Mouse (Mus musculus) heart, embryonic 14.5 days (tissue): ENCODE data around the gene Unc5cl. TPM values are rescaled to one million over a fixed set of nuclear protein-coding genes. Genes with fewer than 3 reads are reported as not detected.

Experiments used
- ATAC-seq: fragments of 200-750 bp; cut with Nextera tagmentation; 2 replicates; pipeline ENCODE4 v1.8.0; 2017; ENCODE audit warnings: low read depth, moderate TSS enrichment; ENCODE audit not compliant: insufficient number of reproducible peaks, insufficient read depth, low FRiP score
- H3K27ac ChIP-seq, 2 experiments: fragments of 200-500 bp in 1 of 2; fragments of 300-500 bp in 1 of 2; sonication (generic) in 1 of 2; replicated peaks in 1 of 2; 2 replicates each; pipeline ENCODE4 v1.5.1; 2012 to 2014; ENCODE audit warnings: low read depth in 2 of 2, low read length in 2 of 2, control low read depth in 1 of 2, mild to moderate bottlenecking in 1 of 2, mixed read lengths in 1 of 2; ENCODE audit not compliant: control insufficient read depth in 1 of 2, insufficient read depth in 1 of 2
- H3K27me3 ChIP-seq: fragments of 300-500 bp; sonication (generic); 2 replicates; pipeline ENCODE4 v1.6.1; 2014; ENCODE audit warnings: mild to moderate bottlenecking, low read length, control low read depth; ENCODE audit not compliant: control insufficient read depth, insufficient read depth
- H3K36me3 ChIP-seq: fragments of 300-500 bp; sonication (generic); 2 replicates; pipeline ENCODE4 v1.6.1; 2014; ENCODE audit warnings: mild to moderate bottlenecking, control low read depth, low read length, mixed read lengths; ENCODE audit not compliant: control insufficient read depth, insufficient read depth
- H3K4me1 ChIP-seq, 2 experiments: fragments of 200-500 bp in 1 of 2; fragments of 300-500 bp in 1 of 2; sonication (generic) in 1 of 2; 2 replicates each; pipeline ENCODE4 v1.6.1; 2012 to 2014; ENCODE audit warnings: low read length in 2 of 2, control low read depth in 1 of 2, mixed read lengths in 1 of 2; ENCODE audit not compliant: control insufficient read depth in 2 of 2, insufficient read depth in 2 of 2
- H3K4me2 ChIP-seq: fragments of 300-500 bp; sonication (generic); 2 replicates; pipeline ENCODE4 v1.6.1; 2014; ENCODE audit warnings: mild to moderate bottlenecking, low read length
- H3K4me3 ChIP-seq, 2 experiments: fragments of 200-500 bp in 1 of 2; fragments of 300-500 bp in 1 of 2; sonication (generic) in 1 of 2; 2 replicates each; pipeline ENCODE4 v1.5.1; 2012 to 2014; ENCODE audit warnings: low read length in 2 of 2, mild to moderate bottlenecking in 2 of 2, control low read depth in 1 of 2, low read depth in 1 of 2, moderate library complexity in 1 of 2; ENCODE audit not compliant: control insufficient read depth in 1 of 2, insufficient read depth in 1 of 2
- H3K9ac ChIP-seq: fragments of 300-500 bp; sonication (generic); 2 replicates; pipeline ENCODE4 v1.6.1; 2014; ENCODE audit warnings: mild to moderate bottlenecking, low read length
- H3K9me3 ChIP-seq: fragments of 300-500 bp; sonication (generic); 2 replicates; pipeline ENCODE4 v1.6.1; 2016; ENCODE audit warnings: low read length, control low read depth; ENCODE audit not compliant: control insufficient read depth
- WGBS: fragments of 180-500 bp; shearing (Covaris S2); extraction: QIAGEN DNeasy Blood & Tissue Kit; methylation state at CpG from one replicate; pipeline ENCODE4 v1.1.7; 2014; 5-methylcytosine and 5-hydroxymethylcytosine counted together
- polyA plus RNA-seq: library from polyadenylated mRNA; unstranded; fragments of >200 nt; fragmentation: Nextera tagmentation; extraction: Ambion mirVana; gene quantifications from 2 replicates; pipeline ENCODE4 v1.2.1, GENCODE M21; 2014

The Unc5cl gene
- polyA plus RNA-seq, 1 experiment from 2014 or later, result 0.43 TPM

DNA sequence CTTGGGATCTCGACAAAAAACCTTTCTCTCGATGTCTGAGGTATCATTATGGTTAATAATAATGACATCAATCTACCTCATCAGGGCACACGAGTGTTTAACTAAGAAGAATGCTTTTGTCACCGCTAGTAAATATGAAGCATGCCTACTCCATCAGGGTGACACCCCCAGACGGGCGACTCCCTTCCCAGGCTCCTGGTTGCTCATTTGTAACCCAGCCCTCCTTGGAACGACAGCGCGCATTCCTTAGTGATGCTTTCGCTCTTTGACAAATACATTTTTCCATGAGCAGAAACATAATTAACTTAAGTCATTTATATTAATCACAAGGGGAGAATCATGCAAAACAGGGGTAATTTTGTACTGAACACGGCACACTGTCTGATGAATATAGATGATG, 88.0 kb downstream of the Unc5cl start:
- Histone ChIP-seq H3K4me3 (no peak overlapping the region), H3K4me2 (no peak overlapping the region), H3K9me3 (peaks cover 3% of the 10 kb centered on the region; the same call in 1 of the 2 replicates), H3K9ac (no peak overlapping the region), H3K36me3 (no peaks in the 10 kb centered on the region), H3K27ac (no peak overlapping the region), H3K27me3 (no peaks in the 10 kb centered on the region), H3K4me1 (no peaks in the 10 kb centered on the region)
- no peak for ATAC-seq
- WGBS, result 77% methylated on average over 11 of the region's 11 CpGs

GRCm38 (mm10) chr17:48543301-48543765, 88.6 kb downstream of the Unc5cl start:
- WGBS, result 63% methylated on average over 15 of the region's 15 CpGs

GRCm38 (mm10) chr17:48544722-48545121, 90.0 kb downstream of the Unc5cl start:
- no peaks in the 10 kb centered on the region for H3K36me3 ChIP-seq
- H3K4me3 ChIP-seq, result no peak overlapping the region
- peaks cover 3% of the 10 kb centered on the region; the same call in 1 of the 2 replicates for H3K9me3 ChIP-seq
- H3K27ac ChIP-seq, result no peak overlapping the region
- no peaks in the 10 kb centered on the region for H3K27me3 ChIP-seq
- H3K4me2 ChIP-seq, result no peak overlapping the region
- no peak overlapping the region for H3K9ac ChIP-seq
- no peaks in the 10 kb centered on the region for H3K4me1 ChIP-seq
- WGBS, result 67% methylated on average over 9 of the region's 9 CpGs
- ATAC-seq, result no peak

More at GRCm38 (mm10) chr17:48543301-48543765, 88.6 kb downstream of the Unc5cl start:
- no peak overlapping the region for H3K4me2 ChIP-seq
- H3K9me3 ChIP-seq, result peaks cover under 1% of the 10 kb centered on the region; the same call in 1 of the 2 replicates
- no peaks in the 10 kb centered on the region for H3K36me3 ChIP-seq
- no peak for ATAC-seq
- H3K9ac ChIP-seq, result no peak overlapping the region
- no peaks in the 10 kb centered on the region for H3K27me3 ChIP-seq
- no peak overlapping the region for H3K4me3 ChIP-seq
- H3K27ac ChIP-seq, result no peak overlapping the region
- no peaks in the 10 kb centered on the region for H3K4me1 ChIP-seq

DNA sequence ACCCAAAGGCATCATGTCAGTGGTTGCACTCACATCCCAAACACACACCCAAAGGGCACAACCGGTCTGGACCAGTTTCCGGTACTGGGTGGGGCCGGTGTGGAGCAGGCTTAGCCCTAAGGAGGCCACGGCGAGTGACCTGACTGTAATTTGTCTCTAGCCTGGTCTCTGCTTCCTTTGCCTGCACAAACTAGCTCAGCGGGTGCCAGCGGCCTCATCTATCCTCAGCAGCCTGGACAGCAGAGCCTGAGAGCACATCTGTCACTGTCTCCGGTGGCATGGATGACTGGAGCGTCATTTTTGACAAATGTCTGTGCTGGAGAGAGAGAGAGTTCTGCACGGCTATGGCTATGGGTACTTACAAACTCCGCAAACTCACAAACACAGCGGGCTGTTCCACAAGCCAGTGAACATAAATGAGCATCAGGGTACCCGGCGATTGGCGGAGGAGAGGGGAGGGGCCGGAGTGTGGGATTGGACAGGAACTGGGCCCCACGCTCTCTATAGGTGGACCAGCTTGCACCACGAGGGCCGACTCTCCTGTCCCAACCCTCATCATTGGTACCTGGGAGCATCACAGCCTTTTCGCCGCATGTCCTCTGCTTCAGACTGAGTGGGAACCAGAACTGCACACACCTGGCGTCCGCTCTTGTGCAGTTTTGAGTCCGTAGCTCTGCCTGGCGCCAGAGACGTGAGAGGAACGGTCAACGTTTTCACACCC, 90.7 kb downstream of the Unc5cl start:
- WGBS, result 63% methylated on average over 28 of the region's 28 CpGs
- no peak overlapping the region for H3K27ac ChIP-seq
- H3K36me3 ChIP-seq, result no peaks in the 10 kb centered on the region
- no peak overlapping the region for H3K4me3 ChIP-seq
- H3K4me1 ChIP-seq, result no peaks in the 10 kb centered on the region
- no peak overlapping the region for H3K4me2 ChIP-seq
- peaks cover 4% of the 10 kb centered on the region; the same call in 1 of the 2 replicates for H3K9me3 ChIP-seq
- no peaks in the 10 kb centered on the region for H3K27me3 ChIP-seq
- no peak for ATAC-seq
- H3K9ac ChIP-seq, result no peak overlapping the region

- Histone ChIP-seq H3K4me1 (no peaks in the 10 kb centered on the region), H3K9ac (no peak overlapping the region), H3K27me3 (no peaks in the 10 kb centered on the region), H3K9me3 (peaks cover 4% of the 10 kb centered on the region; the same call in 1 of the 2 replicates), H3K4me2 (no peak overlapping the region), H3K27ac (no peak overlapping the region), H3K36me3 (no peaks in the 10 kb centered on the region), H3K4me3 (no peak overlapping the region)
- no peak for ATAC-seq
- WGBS, result 90% methylated on average over 11 of the region's 11 CpGs
Measured at GRCm38 (mm10) chr17:48546036-48546435, 91.3 kb downstream of the Unc5cl start.

- Histone ChIP-seq H3K4me1 (no peaks in the 10 kb centered on the region), H3K4me2 (no peak overlapping the region), H3K9me3 (peaks cover 4% of the 10 kb centered on the region; the same call in 1 of the 2 replicates), H3K27me3 (no peaks in the 10 kb centered on the region), H3K36me3 (no peaks in the 10 kb centered on the region), H3K9ac (no peak overlapping the region), H3K4me3 (no peak overlapping the region), H3K27ac (no peak overlapping the region)
- no peak for ATAC-seq
- 82% methylated on average over 6 of the region's 6 CpGs for WGBS
Measured at GRCm38 (mm10) chr17:48547668-48548067, 93.0 kb downstream of the Unc5cl start.

GRCm38 (mm10) chr17:48551788-48552531, 97.3 kb downstream of the Unc5cl start:
- Histone ChIP-seq H3K4me3 (no peak overlapping the region), H3K27me3 (peaks cover 9% of the 10 kb centered on the region; the same call in 1 of the 2 replicates), H3K9ac (no peak overlapping the region), H3K27ac (no peak overlapping the region), H3K4me2 (no peak overlapping the region), H3K9me3 (peaks cover 4% of the 10 kb centered on the region; the same call in 1 of the 2 replicates), H3K4me1 (no peaks in the 10 kb centered on the region), H3K36me3 (no peaks in the 10 kb centered on the region)
- no peak for ATAC-seq
- WGBS, result 85% methylated on average over 4 of the region's 4 CpGs
